Mouse (Mus musculus) forebrain, embryonic 15.5 days (tissue): ENCODE results near the gene Npb. TPM values are rescaled to one million over a fixed set of nuclear protein-coding genes. Genes with fewer than 3 reads are reported as not detected.

Experiments
- ATAC-seq: fragments of 200-750 bp; cut with Nextera tagmentation; replicated peaks from 2 replicates; pipeline ENCODE4 v1.8.0; 2017; ENCODE audit warnings: mild to moderate bottlenecking, moderate TSS enrichment, moderate library complexity
- H3K27ac ChIP-seq: fragments of 300-500 bp; sonication (generic); replicated peaks from 2 replicates; pipeline ENCODE4 v1.5.1; 2015; ENCODE audit warnings: mild to moderate bottlenecking, inconsistent platforms
- H3K27me3 ChIP-seq: fragments of 300-500 bp; sonication (generic); 2 replicates; pipeline ENCODE4 v1.6.1; 2015; ENCODE audit warnings: inconsistent platforms
- H3K36me3 ChIP-seq: fragments of 300-500 bp; sonication (generic); 2 replicates; pipeline ENCODE4 v1.6.1; 2015; ENCODE audit warnings: mild to moderate bottlenecking, inconsistent platforms
- H3K4me1 ChIP-seq: fragments of 300-500 bp; sonication (generic); 2 replicates; pipeline ENCODE4 v1.6.1; 2015; ENCODE audit warnings: inconsistent platforms
- H3K4me2 ChIP-seq: fragments of 300-500 bp; sonication (generic); replicated peaks from 2 replicates; pipeline ENCODE4 v1.6.1; 2015; ENCODE audit warnings: mild to moderate bottlenecking, inconsistent platforms
- H3K4me3 ChIP-seq: fragments of 300-500 bp; sonication (generic); 2 replicates; pipeline ENCODE4 v1.5.1; 2015; ENCODE audit warnings: mild to moderate bottlenecking, inconsistent platforms
- H3K9ac ChIP-seq: fragments of 300-500 bp; sonication (generic); replicated peaks from 2 replicates; pipeline ENCODE4 v1.6.1; 2015; ENCODE audit warnings: mild to moderate bottlenecking, inconsistent platforms
- H3K9me3 ChIP-seq: fragments of 300-500 bp; sonication (generic); 2 replicates; pipeline ENCODE4 v1.6.1; 2016; ENCODE audit warnings: inconsistent platforms
- WGBS: fragments of 180-500 bp; shearing (Covaris S2); methylation state at CpG from one replicate; pipeline ENCODE4 v1.1.7; 2015; ENCODE audit warnings: mixed read lengths; 5-methylcytosine and 5-hydroxymethylcytosine counted together
- microRNA-seq: library from miRNA; unstranded; fragments of <30 nt; microRNA quantifications from one replicate; pipeline ENCODE4, GENCODE M21; 2016
- polyA plus RNA-seq: library from polyadenylated mRNA; unstranded; fragments of >200 nt; fragmentation: Nextera tagmentation; extraction: Ambion mirVana; gene quantifications from 2 replicates; pipeline ENCODE4 v1.2.1, GENCODE M21; 2015

Npb gene
- polyA plus RNA-seq, 1 experiment from 2014 or later: 0.65 TPM

DNA sequence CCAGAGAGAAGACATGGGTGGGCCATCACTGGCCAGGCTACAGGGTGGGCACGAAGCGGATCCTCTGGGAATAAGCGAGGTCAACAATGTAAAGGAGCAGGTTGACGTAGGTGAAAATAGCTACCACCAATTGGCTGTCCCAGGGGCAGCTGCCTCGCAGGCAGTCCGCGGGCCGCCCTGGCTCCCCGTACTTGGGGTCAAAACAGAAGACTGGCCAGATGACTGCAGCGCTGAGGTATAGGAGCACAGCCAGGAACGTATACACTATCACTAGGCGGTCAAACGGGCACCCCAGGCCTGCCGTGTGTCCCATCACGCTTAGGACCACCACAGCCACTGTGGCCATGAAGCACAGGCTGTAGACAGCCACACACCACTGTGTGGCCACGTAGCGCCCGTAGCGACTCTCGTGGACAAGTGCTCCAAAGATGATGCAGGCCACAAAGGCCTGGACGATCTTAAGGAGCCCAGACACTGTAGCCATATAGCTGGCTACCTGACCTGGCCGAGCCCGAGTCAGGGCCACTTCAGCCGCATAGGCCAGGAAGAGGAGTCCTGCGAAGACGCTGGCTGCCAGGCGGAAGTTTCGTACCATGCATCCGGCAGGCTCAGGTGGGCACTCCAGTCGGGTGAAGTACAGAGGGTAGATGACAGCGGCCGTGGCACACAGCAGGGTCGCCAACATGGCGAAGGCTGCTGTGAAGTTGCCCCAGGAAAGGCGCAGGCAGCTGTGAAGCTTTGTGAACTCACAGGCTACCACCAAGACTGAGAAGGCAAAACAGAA is 39.0 kb downstream of the Npb start:
- H3K27me3 ChIP-seq: 0 out of 2 replicates have a peak, but pooled peaks cover 12% of the 10 kb centered on the region

GRCm38 (mm10) chr11:120648001-120648476 is 39.8 kb downstream of the Npb start, which contains the start of gene Myadml2:
Gene Myadml2 (minus strand): TSS chr11:120648158.
- Histone ChIP-seq H3K27me3 (0 out of 2 replicates have a peak, but pooled peaks cover 8% of the 10 kb centered on the region), H3K4me2 (peak within 1 kb of the TSS; percentile 27), H3K36me3 (no peaks in the 10 kb centered on the region), H3K4me1 (peaks cover 13% of the 10 kb centered on the region), H3K9ac (no peak within 1 kb of the TSS), H3K9me3 (no peaks in the 10 kb centered on the region), H3K27ac (no peak within 1 kb of the TSS), H3K4me3 (peak within 1 kb of the TSS; percentile 18)
- no peak for ATAC-seq
- 7% methylated on average over 13 of the region's 13 CpGs for WGBS

More for the DNA sequence above, 39.0 kb downstream of the Npb start:
- Histone ChIP-seq H3K36me3 (no peaks in the 10 kb centered on the region), H3K27ac (no peak overlapping the region), H3K9ac (no peak overlapping the region), H3K4me3 (no peak overlapping the region), H3K4me2 (no peak overlapping the region), H3K4me1 (peaks cover 20% of the 10 kb centered on the region), H3K9me3 (no peaks in the 10 kb centered on the region)
- ATAC-seq: no peak
- WGBS: 82% methylated on average over 35 of the region's 35 CpGs

GRCm38 (mm10) chr11:120651872-120652271 is 43.6 kb downstream of the Npb start:
- ATAC-seq: no peak
- no peak overlapping the region for H3K9ac ChIP-seq

GRCm38 (mm10) chr11:120654741-120655140 is 46.5 kb downstream of the Npb start:
- no peak overlapping the region for H3K4me3 ChIP-seq
- ATAC-seq: no peak
- peaks cover 6% of the 10 kb centered on the region for H3K4me1 ChIP-seq
- H3K9me3 ChIP-seq: no peaks in the 10 kb centered on the region
- no peak overlapping the region for H3K9ac ChIP-seq
- H3K4me2 ChIP-seq: no peak overlapping the region
- 78% methylated on average over 3 of the region's 3 CpGs for WGBS
- H3K36me3 ChIP-seq: no peaks in the 10 kb centered on the region
- H3K27ac ChIP-seq: no peak overlapping the region
- H3K27me3 ChIP-seq: peaks cover 38% of the 10 kb centered on the region

More at GRCm38 (mm10) chr11:120651872-120652271, 43.6 kb downstream of the Npb start:
- Histone ChIP-seq H3K27ac (no peak overlapping the region), H3K27me3 (0 out of 2 replicates have a peak, but pooled peaks cover 11% of the 10 kb centered on the region), H3K4me1 (peaks cover 6% of the 10 kb centered on the region; the same call in 1 of the 2 replicates), H3K4me2 (no peak overlapping the region), H3K36me3 (no peaks in the 10 kb centered on the region), H3K4me3 (no peak overlapping the region), H3K9me3 (no peaks in the 10 kb centered on the region)
- 69% methylated on average over 3 of the region's 3 CpGs for WGBS

DNA sequence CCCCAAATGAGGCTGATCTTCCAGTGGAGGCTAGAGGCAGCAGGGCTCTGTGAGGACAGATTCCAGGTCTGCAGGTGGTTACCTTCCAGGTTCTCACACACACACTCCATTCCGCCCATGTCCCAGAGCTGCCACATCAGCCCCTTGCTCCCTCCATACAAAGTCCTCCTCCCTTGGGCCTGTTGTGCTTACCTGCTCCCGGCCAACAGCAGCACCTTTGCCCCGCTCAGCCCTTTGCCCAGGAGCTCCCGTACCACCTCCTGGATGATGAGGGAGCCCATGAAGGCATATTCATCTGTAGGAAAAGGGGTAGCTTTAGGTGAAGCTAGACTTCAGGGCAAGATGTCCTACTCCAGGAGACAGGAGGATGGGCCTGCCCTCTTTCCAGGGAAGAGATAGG is 49.0 kb downstream of the Npb start:
- no peaks in the 10 kb centered on the region for H3K36me3 ChIP-seq
- H3K9ac ChIP-seq: no peak overlapping the region
- ATAC-seq: no peak
- H3K4me1 ChIP-seq: peaks cover 21% of the 10 kb centered on the region
- H3K27me3 ChIP-seq: peaks cover 55% of the 10 kb centered on the region
- H3K4me2 ChIP-seq: no peak overlapping the region
- H3K9me3 ChIP-seq: no peaks in the 10 kb centered on the region
- H3K27ac ChIP-seq: no peak overlapping the region
- no peak overlapping the region for H3K4me3 ChIP-seq
- WGBS: 85% methylated on average over 4 of the region's 4 CpGs

Small RNAs within 50 kb of the gene (microRNA-seq; reads per million reads assigned to microRNA genes)
- 2.0 reads per million for gene Mir6936

Other genes starting within 250 kb of the Npb start
- 0.97 and 1.3 TPM in 2 replicates for gene Fscn2, start 246.9 kb upstream of the Npb start, polyA plus RNA-seq
- gene Faap100, start 229.7 kb upstream of the Npb start, polyA plus RNA-seq: 72.1 and 74.1 TPM in 2 replicates
- 34.8 and 35.2 TPM in 2 replicates for gene Nploc4, start 170.8 kb upstream of the Npb start, polyA plus RNA-seq
- not detected in 2 replicates for gene Tspan10, start 165.8 kb upstream of the Npb start, polyA plus RNA-seq
- 0.18 TPM in 1 of 2 replicates, not detected in the other for gene Pde6g, start 155.0 kb upstream of the Npb start, polyA plus RNA-seq
- gene Oxld1, start 150.4 kb upstream of the Npb start, polyA plus RNA-seq: 11.1 and 12.0 TPM in 2 replicates
- gene Ccdc137, start 150.4 kb upstream of the Npb start, polyA plus RNA-seq: 25.2 and 29.9 TPM in 2 replicates
- gene Arl16, start 140.9 kb upstream of the Npb start, polyA plus RNA-seq: 49.1 and 50.8 TPM in 2 replicates
- 111 and 113 TPM in 2 replicates for gene Mrpl12, start 123.9 kb upstream of the Npb start, polyA plus RNA-seq
- 27.0 and 32.9 TPM in 2 replicates for gene Slc25a10, start 116.6 kb upstream of the Npb start, polyA plus RNA-seq
- gene Gcgr, start 77.8 kb upstream of the Npb start, polyA plus RNA-seq: 0.09 TPM in 2 replicates
- 242 and 245 TPM in 2 replicates for gene Mcrip1, start 58.8 kb upstream of the Npb start, polyA plus RNA-seq
- 0.23 TPM in 1 of 2 replicates, not detected in the other for gene Ppp1r27, start 57.3 kb upstream of the Npb start, polyA plus RNA-seq
- gene P4hb, start 35.2 kb upstream of the Npb start, polyA plus RNA-seq: 234 and 239 TPM in 2 replicates
- 464 TPM in 2 replicates for gene Arhgdia, start 26.9 kb upstream of the Npb start, polyA plus RNA-seq
- 372 and 388 TPM in 2 replicates for gene Alyref, start 10.1 kb upstream of the Npb start, polyA plus RNA-seq
- 199 and 205 TPM in 2 replicates for gene Anapc11, start 10.1 kb upstream of the Npb start, polyA plus RNA-seq
- gene Pcyt2, start 9.5 kb downstream of the Npb start, polyA plus RNA-seq: 167 and 174 TPM in 2 replicates
- 51.4 and 53.1 TPM in 2 replicates for gene Sirt7, start 16.8 kb downstream of the Npb start, polyA plus RNA-seq
- gene Mafg, start 25.1 kb downstream of the Npb start, polyA plus RNA-seq: 42.1 and 44.1 TPM in 2 replicates
- gene Pycr1, start 35.3 kb downstream of the Npb start, polyA plus RNA-seq: 30.9 and 35.3 TPM in 2 replicates
- gene Myadml2, start 39.7 kb downstream of the Npb start, polyA plus RNA-seq: 0.47 TPM in 1 of 2 replicates, not detected in the other
- 0.46 and 1.1 TPM in 2 replicates for gene Notum, start 52.7 kb downstream of the Npb start, polyA plus RNA-seq
- gene Aspscr1, start 64.5 kb downstream of the Npb start, polyA plus RNA-seq: 144 and 154 TPM in 2 replicates
- gene Cenpx, start 105.3 kb downstream of the Npb start, polyA plus RNA-seq: 97.9 and 103 TPM in 2 replicates
- 94.1 and 94.8 TPM in 2 replicates for gene Lrrc45, start 105.4 kb downstream of the Npb start, polyA plus RNA-seq
- gene Rac3, start 113.0 kb downstream of the Npb start, polyA plus RNA-seq: 245 and 251 TPM in 2 replicates
- 9.0 and 9.3 TPM in 2 replicates for gene Dcxr, start 118.8 kb downstream of the Npb start, polyA plus RNA-seq
- 0.64 and 0.69 TPM in 2 replicates for gene Cbr2, start 123.6 kb downstream of the Npb start, polyA plus RNA-seq
- gene Hmga1b, start 154.3 kb downstream of the Npb start, polyA plus RNA-seq: 1.8 and 2.4 TPM in 2 replicates
- 88.5 and 94.5 TPM in 2 replicates for gene Rfng, start 175.7 kb downstream of the Npb start, polyA plus RNA-seq
- 276 and 287 TPM in 2 replicates for gene Gps1, start 175.8 kb downstream of the Npb start, polyA plus RNA-seq
- gene Dus1l, start 187.9 kb downstream of the Npb start, polyA plus RNA-seq: 50.0 and 50.1 TPM in 2 replicates
- gene Fasn, start 216.1 kb downstream of the Npb start, polyA plus RNA-seq: 78.3 and 80.6 TPM in 2 replicates